Mouse (Mus musculus): ENCODE results near the gene Nos2. TPM values are rescaled to one million over a fixed set of nuclear protein-coding genes. Genes with fewer than 3 reads are reported as not detected.

The Nos2 gene
- total RNA-seq, 1 experiment from 2014 or later: not detected

GRCm38 (mm10) chr11:79008007-79008775, 87.6 kb downstream of the Nos2 start:
- no peak for ATAC-seq (replicated peaks; ENCODE audit: insufficient number of reproducible peaks, low FRiP score, low TSS enrichment, poor library complexity, severe bottlenecking)

- ATAC-seq (replicated peaks; ENCODE audit: insufficient number of reproducible peaks, low FRiP score, low TSS enrichment, poor library complexity, severe bottlenecking): no peak
Observed at GRCm38 (mm10) chr11:79008891-79009290, 88.3 kb downstream of the Nos2 start.

Other genes with a start within 250 kb of the Nos2 start
- gene Nlk, start 223.4 kb upstream of the Nos2 start, total RNA-seq (2017): 22.7 to 69.9 TPM (median 36.2 TPM) in 3 replicates
- 12.4 to 22.2 TPM (median 16.4 TPM) in 3 replicates for gene Ccnq, start 169.1 kb upstream of the Nos2 start, total RNA-seq (2017)
- gene Lyrm9, start 94.2 kb upstream of the Nos2 start, total RNA-seq (2017): 11.8 to 34.1 TPM (median 16.2 TPM) in 3 replicates
- gene Lgals9, start 64.2 kb downstream of the Nos2 start, total RNA-seq (2017): 23.7 to 36.3 TPM (median 30.3 TPM) in 3 replicates
- gene Ksr1, start 225.6 kb downstream of the Nos2 start, total RNA-seq (2017): 5.3 to 11.9 TPM (median 6.9 TPM) in 3 replicates

Measured in monocyte, adult 5-6 weeks (primary cell).